Mouse (Mus musculus) ES-E14 (cell line): ENCODE data around the gene Cytl1.

ENCODE experiments used
- HCFC1 ChIP-seq: IDR thresholded peaks from 2 replicates; pipeline ENCODE4 v1.6.1; 2012; ENCODE audit warnings: low read length, inconsistent platforms, borderline replicate concordance; ENCODE audit not compliant: insufficient read depth
- MAFK ChIP-seq: IDR thresholded peaks from 2 replicates; pipeline ENCODE4 v1.6.1; 2014; ENCODE audit warnings: mild to moderate bottlenecking, low read depth, low read length, inconsistent platforms; ENCODE audit not compliant: insufficient read depth
- ZNF384 ChIP-seq: IDR thresholded peaks from 2 replicates; pipeline ENCODE4 v1.6.1; 2012; ENCODE audit warnings: low read depth, low read length, inconsistent platforms

DNA sequence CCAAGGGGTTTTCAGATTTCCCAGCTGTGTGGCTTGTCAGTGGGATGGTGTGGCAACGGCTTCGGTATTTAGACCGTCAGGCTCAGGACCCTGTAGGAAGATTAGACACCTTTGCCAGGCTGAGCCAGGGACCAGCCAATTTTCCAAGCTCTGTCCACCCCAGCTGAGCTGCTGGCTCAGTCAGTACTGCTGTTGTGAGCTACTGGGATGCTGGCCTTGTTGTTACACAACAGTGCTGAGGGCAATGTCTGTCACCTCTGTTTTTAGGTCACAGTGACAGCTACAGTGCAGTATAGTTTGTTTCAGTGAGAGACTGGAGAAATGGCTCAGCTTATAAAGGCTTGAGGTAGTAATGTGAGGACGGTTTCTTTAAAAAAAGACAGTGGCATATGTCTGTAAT is 38.7 kb downstream of the Cytl1 start:
- TF ChIP-seq ZNF384 (no peak), HCFC1 (no peak), MAFK (no peak)
